Mouse (Mus musculus) heart, postnatal 4 days (tissue): Measurements from ENCODE around the gene Pam. TPM values are rescaled to one million over a fixed set of nuclear protein-coding genes. Genes with fewer than 3 reads are reported as not detected.

ENCODE experiments used
- DNase-seq: peaks from one replicate; pipeline ENCODE4 v3.0.0; 2021
- total RNA-seq, 2 experiments: library from RNA; stranded (reverse); gene quantifications; 2 replicates each; pipeline ENCODE4 v1.2.3; 2021

Pam gene
- total RNA-seq, 2 experiments from 2014 or later, result 888 to 905 TPM

GRCm38 (mm10) chr1:98031802-98032201, 63.6 kb downstream of the Pam start:
- DNase-seq, result no peak

- no peak for DNase-seq
Observed at GRCm38 (mm10) chr1:98029025-98029424, 66.4 kb downstream of the Pam start.

GRCm38 (mm10) chr1:98028468-98028867, 67.0 kb downstream of the Pam start:
- no peak for DNase-seq

- no peak for DNase-seq
Observed at GRCm38 (mm10) chr1:98027959-98028358, 67.5 kb downstream of the Pam start.

GRCm38 (mm10) chr1:98025924-98026640, 69.4 kb downstream of the Pam start:
- DNase-seq, result no peak

- no peak for DNase-seq
Observed at GRCm38 (mm10) chr1:98023866-98024265, 71.6 kb downstream of the Pam start.

- DNase-seq, result no peak
Observed at GRCm38 (mm10) chr1:98018987-98019386, 76.5 kb downstream of the Pam start.

GRCm38 (mm10) chr1:98016004-98016848, 79.2 kb downstream of the Pam start:
- no peak for DNase-seq

- DNase-seq, result no peak
Observed at GRCm38 (mm10) chr1:98015564-98015963, 79.9 kb downstream of the Pam start.

GRCm38 (mm10) chr1:98002561-98003425, 92.7 kb downstream of the Pam start:
- peak; percentile 80 for DNase-seq

- DNase-seq, result no peak
Observed at GRCm38 (mm10) chr1:97999465-97999864, 96.0 kb downstream of the Pam start.

- peak; percentile 42 for DNase-seq
Observed at GRCm38 (mm10) chr1:97998961-97999360, 96.5 kb downstream of the Pam start.

GRCm38 (mm10) chr1:97997088-97997487, 98.4 kb downstream of the Pam start:
- DNase-seq, result no peak

- no peak for DNase-seq
Observed at GRCm38 (mm10) chr1:97991976-97992375, 103.5 kb downstream of the Pam start.

GRCm38 (mm10) chr1:97983189-97983588, 112.3 kb downstream of the Pam start:
- DNase-seq, result peak; percentile 25

- no peak for DNase-seq
Observed at GRCm38 (mm10) chr1:97979422-97979821, 116.0 kb downstream of the Pam start.

- no peak for DNase-seq
Observed at GRCm38 (mm10) chr1:97977521-97977920, 117.9 kb downstream of the Pam start.

- DNase-seq, result peak; percentile 90
Observed at GRCm38 (mm10) chr1:97976873-97977473, 118.5 kb downstream of the Pam start.

- peak; percentile 24 for DNase-seq
Observed at GRCm38 (mm10) chr1:97976072-97976471, 119.4 kb downstream of the Pam start.

- no peak for DNase-seq
Observed at GRCm38 (mm10) chr1:97974968-97975367, 120.5 kb downstream of the Pam start.

- no peak for DNase-seq
Observed at GRCm38 (mm10) chr1:97969765-97970164, 125.7 kb downstream of the Pam start.

- DNase-seq, result no peak
Observed at GRCm38 (mm10) chr1:97963711-97964110, 131.7 kb downstream of the Pam start.
